Mouse (Mus musculus): ENCODE measurements around the gene Crim1. TPM values are rescaled to one million over a fixed set of nuclear protein-coding genes. Genes with fewer than 3 reads are reported as not detected.

Gene Crim1
- polyA plus RNA-seq, 2 experiments, result 10.5 to 22.9 TPM

DNA sequence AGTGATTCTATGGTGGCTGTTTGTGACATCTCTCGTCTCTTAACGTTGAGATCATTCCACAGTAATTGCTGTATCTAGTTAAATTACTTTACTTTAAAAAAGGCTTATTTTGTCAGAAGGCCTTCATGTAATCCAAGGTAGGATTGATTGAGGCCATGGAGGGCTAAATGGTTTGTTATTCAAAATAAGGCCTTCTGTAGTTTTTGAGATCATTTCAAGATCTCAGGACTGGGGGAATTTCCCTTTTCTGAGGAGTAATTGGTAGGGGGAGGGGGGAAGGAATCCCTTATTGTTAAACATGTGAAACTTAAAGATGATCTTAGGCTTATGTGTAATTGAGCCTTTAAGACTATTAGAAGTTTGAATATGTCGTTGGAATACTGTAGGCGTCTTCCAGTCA, 40.1 kb downstream of the Crim1 start:
- peaks cover 8% of the 10 kb centered on the region; the same call in 1 of the 2 replicates for H3K36me3 ChIP-seq (ENCODE audit: control insufficient read depth, insufficient read depth, low read length)
- no peak overlapping the region for H3K4me2 ChIP-seq (replicated peaks; ENCODE audit: low read depth, low read length, severe bottlenecking)
- no peak for DNase-seq (ENCODE audit: low spot score)
- H3K9me3 ChIP-seq (ENCODE audit: control insufficient read depth, low read length), result no peaks in the 10 kb centered on the region
- H3K4me1 ChIP-seq (ENCODE audit: control insufficient read depth, insufficient read depth, low read length), result peaks cover 1% of the 10 kb centered on the region
- no peak overlapping the region for H3K4me3 ChIP-seq (replicated peaks; ENCODE audit: low read length)
- WGBS, result 88% methylated on average over 4 of the region's 4 CpGs
- no peaks in the 10 kb centered on the region for H3K27me3 ChIP-seq (ENCODE audit: control insufficient read depth, insufficient read depth, low read length)
- ATAC-seq (ENCODE audit: low FRiP score, low read depth), result no peak
- H3K27ac ChIP-seq (replicated peaks; ENCODE audit: low read depth, low read length), result no peak overlapping the region
- TF ChIP-seq POLR2A (IDR thresholded peaks at IDR 0.05; ENCODE audit: borderline replicate concordance, extremely low read depth, insufficient read depth, insufficient read length), result no peak
- H3K9ac ChIP-seq (ENCODE audit: low read depth, low read length, severe bottlenecking), result no peak overlapping the region

DNA sequence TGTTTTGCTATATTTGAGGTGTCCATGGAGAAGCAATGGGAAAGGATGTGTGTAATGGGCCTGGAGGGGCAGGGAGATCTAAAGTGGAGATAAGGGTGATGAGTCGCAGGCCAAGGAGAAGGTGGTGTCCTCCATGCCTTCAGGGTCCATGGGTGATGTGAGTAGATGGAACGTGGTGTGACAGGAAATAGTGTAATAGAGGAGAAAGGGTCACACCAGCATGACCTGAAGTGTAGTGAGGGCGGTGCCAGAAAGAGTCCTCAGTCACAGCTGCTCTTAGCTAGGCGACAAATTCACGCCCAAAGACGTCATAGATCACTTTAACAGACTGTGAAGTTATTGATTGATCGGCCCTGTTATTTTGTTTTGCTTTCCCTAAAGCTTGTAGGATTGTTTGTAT, 41.2 kb downstream of the Crim1 start:
- peaks cover 10% of the 10 kb centered on the region for H3K4me1 ChIP-seq (ENCODE audit: control insufficient read depth, insufficient read depth, low read length)
- ATAC-seq (ENCODE audit: low FRiP score, low read depth) (no peak), DNase-seq (ENCODE audit: low spot score) (no peak)
- TF ChIP-seq POLR2A (IDR thresholded peaks at IDR 0.05; ENCODE audit: borderline replicate concordance, extremely low read depth, insufficient read depth, insufficient read length), result no peak
- no peak overlapping the region for H3K4me3 ChIP-seq (replicated peaks; ENCODE audit: low read length)
- WGBS, result 51% methylated on average over 7 of the region's 7 CpGs
- no peak overlapping the region for H3K4me2 ChIP-seq (replicated peaks; ENCODE audit: low read depth, low read length, severe bottlenecking)
- no peaks in the 10 kb centered on the region for H3K27me3 ChIP-seq (ENCODE audit: control insufficient read depth, insufficient read depth, low read length)
- no peak overlapping the region for H3K9ac ChIP-seq (ENCODE audit: low read depth, low read length, severe bottlenecking)
- H3K36me3 ChIP-seq (ENCODE audit: control insufficient read depth, insufficient read depth, low read length), result peaks cover 8% of the 10 kb centered on the region; the same call in 1 of the 2 replicates
- no peak overlapping the region for H3K27ac ChIP-seq (replicated peaks; ENCODE audit: low read depth, low read length)
- H3K9me3 ChIP-seq (ENCODE audit: control insufficient read depth, low read length), result no peaks in the 10 kb centered on the region

DNA sequence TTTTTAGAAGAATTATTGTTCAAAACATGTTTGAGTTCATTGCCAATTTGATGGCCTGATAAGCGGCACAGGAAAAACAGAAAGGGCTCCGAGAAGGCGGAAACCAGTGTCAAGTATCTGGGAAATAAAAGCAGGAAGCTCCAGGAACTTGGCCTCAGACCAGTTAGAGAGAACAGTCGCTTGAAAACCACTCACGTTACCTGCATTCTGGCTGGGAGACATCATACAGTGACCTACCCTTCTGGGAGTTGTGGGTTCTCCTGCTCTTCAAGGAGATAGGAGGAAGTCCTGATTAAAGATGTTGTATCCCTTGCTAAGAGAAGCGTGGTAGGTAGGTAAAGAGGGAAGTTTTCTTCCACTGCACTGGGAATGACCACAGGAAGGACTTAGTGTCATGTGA, 44.7 kb downstream of the Crim1 start:
- Histone ChIP-seq H3K27me3 (ENCODE audit: control insufficient read depth, insufficient read depth, low read length) (no peaks in the 10 kb centered on the region), H3K9me3 (ENCODE audit: control insufficient read depth, low read length) (no peaks in the 10 kb centered on the region), H3K4me1 (ENCODE audit: control insufficient read depth, insufficient read depth, low read length) (peaks cover 28% of the 10 kb centered on the region), H3K9ac (ENCODE audit: low read depth, low read length, severe bottlenecking) (no peak overlapping the region), H3K4me3 (replicated peaks; ENCODE audit: low read length) (no peak overlapping the region), H3K36me3 (ENCODE audit: control insufficient read depth, insufficient read depth, low read length) (0 out of 2 replicates have a peak, but pooled peaks cover 3% of the 10 kb centered on the region), H3K4me2 (replicated peaks; ENCODE audit: low read depth, low read length, severe bottlenecking) (no peak overlapping the region), H3K27ac (replicated peaks; ENCODE audit: low read depth, low read length) (no peak overlapping the region; the same call in 1 of the 2 replicates)
- TF ChIP-seq POLR2A (IDR thresholded peaks at IDR 0.05; ENCODE audit: borderline replicate concordance, extremely low read depth, insufficient read depth, insufficient read length), result no peak
- DNase-seq (ENCODE audit: low spot score) (no peak), ATAC-seq (ENCODE audit: low FRiP score, low read depth) (no peak)
- 71% methylated on average over 6 of the region's 6 CpGs for WGBS

DNA sequence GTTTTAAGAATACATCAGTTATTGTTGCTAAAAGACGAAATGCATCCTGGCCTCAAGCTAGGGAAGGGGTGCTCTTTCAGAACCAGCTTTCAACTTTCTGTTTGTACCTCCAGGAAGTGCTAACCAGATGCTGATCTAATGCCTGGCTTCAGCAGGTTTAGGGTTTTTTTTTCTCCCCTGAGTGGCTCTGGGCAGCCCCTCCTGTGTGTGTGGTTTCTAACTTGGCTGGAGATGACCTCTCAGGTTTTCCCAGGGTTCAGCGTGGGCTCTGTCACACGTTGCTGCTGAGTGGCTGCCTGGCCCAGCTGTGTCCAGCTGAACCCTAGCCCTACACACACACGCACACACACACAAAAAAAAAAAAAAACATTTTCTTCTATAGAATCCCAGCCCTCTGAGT, 45.4 kb downstream of the Crim1 start:
- WGBS, result 46% methylated on average over 4 of the region's 4 CpGs
- Histone ChIP-seq H3K27ac (replicated peaks; ENCODE audit: low read depth, low read length) (peak overlapping the region; percentile 19; the same call in 1 of the 2 replicates), H3K36me3 (ENCODE audit: control insufficient read depth, insufficient read depth, low read length) (no peaks in the 10 kb centered on the region), H3K4me2 (replicated peaks; ENCODE audit: low read depth, low read length, severe bottlenecking) (no peak overlapping the region), H3K9me3 (ENCODE audit: control insufficient read depth, low read length) (no peaks in the 10 kb centered on the region), H3K27me3 (ENCODE audit: control insufficient read depth, insufficient read depth, low read length) (no peaks in the 10 kb centered on the region), H3K4me1 (ENCODE audit: control insufficient read depth, insufficient read depth, low read length) (peaks cover 35% of the 10 kb centered on the region), H3K9ac (ENCODE audit: low read depth, low read length, severe bottlenecking) (no peak overlapping the region), H3K4me3 (replicated peaks; ENCODE audit: low read length) (no peak overlapping the region)
- TF ChIP-seq POLR2A (IDR thresholded peaks at IDR 0.05; ENCODE audit: borderline replicate concordance, extremely low read depth, insufficient read depth, insufficient read length), result no peak
- ATAC-seq (ENCODE audit: low FRiP score, low read depth), result no peak
- no peak for DNase-seq (ENCODE audit: low spot score)

DNA sequence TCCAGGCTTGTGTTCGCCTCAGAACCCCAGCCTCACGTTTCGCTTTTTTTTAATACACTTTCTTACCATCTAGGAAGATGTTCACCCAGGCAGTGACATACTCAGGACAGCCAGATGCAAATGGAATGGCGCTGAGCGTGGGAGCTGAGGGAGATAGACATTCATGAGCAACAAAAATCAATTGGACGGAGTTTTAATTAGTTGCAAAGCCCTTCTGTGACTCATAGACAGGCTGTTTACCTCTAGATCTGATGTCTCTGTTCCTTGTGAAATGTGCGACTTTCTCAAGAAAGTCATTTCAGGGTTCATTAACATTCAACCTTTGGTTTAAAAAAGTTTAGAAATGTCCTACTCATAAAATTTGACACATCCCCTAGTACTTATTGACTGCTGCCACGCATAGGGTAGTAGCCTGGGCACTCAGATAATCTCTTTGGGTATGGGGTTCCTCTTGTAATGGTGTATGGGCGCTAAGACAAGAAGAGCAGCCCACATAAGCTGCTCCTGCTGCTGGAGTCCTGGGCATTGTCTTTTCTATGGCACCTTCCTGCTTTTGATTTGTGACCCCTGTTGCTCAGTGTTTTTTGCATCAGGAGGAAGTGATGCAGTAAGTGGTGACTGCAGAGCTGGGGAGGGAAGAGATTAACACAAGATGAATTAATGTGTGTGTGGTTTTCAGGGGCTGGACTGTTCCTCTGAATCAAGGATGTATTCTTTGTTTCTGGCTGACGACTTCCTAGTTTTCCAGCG, 46.8 kb downstream of the Crim1 start:
- ATAC-seq (ENCODE audit: low FRiP score, low read depth) (no peak), DNase-seq (ENCODE audit: low spot score) (no peak)
- no peaks in the 10 kb centered on the region for H3K36me3 ChIP-seq (ENCODE audit: control insufficient read depth, insufficient read depth, low read length)
- WGBS, result 64% methylated on average over 11 of the region's 11 CpGs
- no peak overlapping the region for H3K27ac ChIP-seq (replicated peaks; ENCODE audit: low read depth, low read length)
- H3K4me3 ChIP-seq (replicated peaks; ENCODE audit: low read length), result no peak overlapping the region
- H3K4me2 ChIP-seq (replicated peaks; ENCODE audit: low read depth, low read length, severe bottlenecking), result no peak overlapping the region
- H3K9ac ChIP-seq (ENCODE audit: low read depth, low read length, severe bottlenecking), result no peak overlapping the region
- no peaks in the 10 kb centered on the region for H3K27me3 ChIP-seq (ENCODE audit: control insufficient read depth, insufficient read depth, low read length)
- no peak for TF ChIP-seq POLR2A (IDR thresholded peaks at IDR 0.05; ENCODE audit: borderline replicate concordance, extremely low read depth, insufficient read depth, insufficient read length)
- H3K4me1 ChIP-seq (ENCODE audit: control insufficient read depth, insufficient read depth, low read length), result peaks cover 42% of the 10 kb centered on the region
- H3K9me3 ChIP-seq (ENCODE audit: control insufficient read depth, low read length), result no peaks in the 10 kb centered on the region

All from limb, embryonic 14.5 days (tissue).